Mouse (Mus musculus) midbrain, postnatal 0 days (tissue): ENCODE measurements at regions not wholly inside any gene's neighbourhood (a gene's known extent, or its start where the extent isn't known, plus 50 kb on each side); places are given as distances from the start of the nearest gene placed in this dataset.
"Not testable (repeated sequence)": the region's sequence is repeated elsewhere in the genome, so short reads cannot be mapped to it uniquely, and the experiment has no call there.

ENCODE experiments used
- ATAC-seq: fragments of 200-750 bp; cut with Nextera tagmentation; 2 replicates; pipeline ENCODE4 v1.8.0; 2017; ENCODE audit warnings: moderate number of reproducible peaks, mild to moderate bottlenecking, moderate TSS enrichment, moderate library complexity; ENCODE audit not compliant: low FRiP score
- DNase-seq: peaks from one replicate; pipeline ENCODE4 v3.0.0-alpha.2; 2015; ENCODE audit warnings: low spot score
- H3K27ac ChIP-seq: fragments of 300-500 bp; sonication (generic); 2 replicates; pipeline ENCODE4 v1.5.1; 2014; ENCODE audit warnings: low read depth, mild to moderate bottlenecking, low read length, mixed read lengths
- H3K27me3 ChIP-seq: fragments of 300-500 bp; sonication (generic); 2 replicates; pipeline ENCODE4 v1.6.1; 2014; ENCODE audit warnings: low read length, control low read depth, mixed read lengths; ENCODE audit not compliant: insufficient read depth
- H3K36me3 ChIP-seq: fragments of 300-500 bp; sonication (generic); 2 replicates; pipeline ENCODE4 v1.6.1; 2014; ENCODE audit warnings: low read length, control low read depth, mixed read lengths; ENCODE audit not compliant: insufficient read depth
- H3K4me1 ChIP-seq: fragments of 300-500 bp; sonication (generic); 2 replicates; pipeline ENCODE4 v1.6.1; 2014; ENCODE audit warnings: mild to moderate bottlenecking, control low read depth, antibody characterized with exemption, low read length, mixed read lengths; ENCODE audit not compliant: insufficient read depth
- H3K4me2 ChIP-seq: fragments of 300-500 bp; sonication (generic); 2 replicates; pipeline ENCODE4 v1.6.1; 2014; ENCODE audit warnings: low read depth, mild to moderate bottlenecking, low read length, mixed read lengths; ENCODE audit not compliant: poor library complexity, severe bottlenecking
- H3K4me3 ChIP-seq: fragments of 300-500 bp; sonication (generic); 2 replicates; pipeline ENCODE4 v1.5.1; 2014; ENCODE audit warnings: low read depth, mild to moderate bottlenecking, low read length, moderate library complexity
- H3K9ac ChIP-seq: fragments of 300-500 bp; sonication (generic); replicated peaks from 2 replicates; pipeline ENCODE4 v1.6.1; 2014; ENCODE audit warnings: mild to moderate bottlenecking, low read length, moderate library complexity, mixed read lengths; ENCODE audit not compliant: poor library complexity, severe bottlenecking
- H3K9me3 ChIP-seq: fragments of 300-500 bp; sonication (generic); 2 replicates; pipeline ENCODE4 v1.6.1; 2016; ENCODE audit warnings: low read length, control low read depth
- CTCF ChIP-seq: IDR thresholded peaks from 2 replicates; pipeline ENCODE4 v1.5.1; 2016; ENCODE audit warnings: antibody characterized with exemption, mild to moderate bottlenecking
- WGBS: fragments of 180-500 bp; shearing (Covaris S2); extraction: QIAGEN DNeasy Blood & Tissue Kit; methylation state at CpG from one replicate; pipeline ENCODE4 v1.1.7; 2014; 5-methylcytosine and 5-hydroxymethylcytosine counted together

DNA sequence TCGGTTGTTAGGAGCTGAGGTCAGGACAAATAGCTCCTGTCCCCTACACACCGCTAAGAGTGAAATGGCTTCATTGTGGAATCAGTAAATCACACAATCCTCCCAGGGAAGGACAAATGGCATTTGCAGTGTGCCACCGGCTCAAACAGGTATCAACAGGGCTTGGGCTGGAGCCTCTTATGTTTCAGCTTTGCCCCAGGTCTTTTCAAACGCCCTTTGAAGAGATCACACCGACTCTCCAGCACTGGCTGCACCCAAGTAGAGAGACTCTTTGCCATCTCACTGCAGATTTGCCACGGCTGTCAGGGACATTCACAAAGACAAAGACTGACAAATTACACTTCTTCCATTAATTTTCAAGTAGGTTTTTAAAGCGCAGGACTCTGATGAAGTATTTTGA lies 217.7 kb downstream of the Mat2b start:
- DNase-seq (no peak), ATAC-seq (no peak)
- no peak for TF ChIP-seq CTCF
- H3K9me3 ChIP-seq, result no peaks in the 10 kb centered on the region
- no peak overlapping the region for H3K9ac ChIP-seq
- H3K27ac ChIP-seq, result no peak overlapping the region
- H3K4me3 ChIP-seq, result no peak overlapping the region
- no peaks in the 10 kb centered on the region for H3K27me3 ChIP-seq
- WGBS, result 27% methylated on average over 7 of the region's 7 CpGs
- no peak overlapping the region for H3K4me2 ChIP-seq
- no peaks in the 10 kb centered on the region for H3K36me3 ChIP-seq
- H3K4me1 ChIP-seq, result no peaks in the 10 kb centered on the region

- WGBS, result 11% methylated on average over 6 of the region's 6 CpGs
- 0 out of 2 replicates have a peak, but pooled peaks have one; percentile 60 for ATAC-seq
These were observed 225.8 kb downstream of the Mat2b start for GRCm38 (mm10) chr11:40469080-40469705.

DNA sequence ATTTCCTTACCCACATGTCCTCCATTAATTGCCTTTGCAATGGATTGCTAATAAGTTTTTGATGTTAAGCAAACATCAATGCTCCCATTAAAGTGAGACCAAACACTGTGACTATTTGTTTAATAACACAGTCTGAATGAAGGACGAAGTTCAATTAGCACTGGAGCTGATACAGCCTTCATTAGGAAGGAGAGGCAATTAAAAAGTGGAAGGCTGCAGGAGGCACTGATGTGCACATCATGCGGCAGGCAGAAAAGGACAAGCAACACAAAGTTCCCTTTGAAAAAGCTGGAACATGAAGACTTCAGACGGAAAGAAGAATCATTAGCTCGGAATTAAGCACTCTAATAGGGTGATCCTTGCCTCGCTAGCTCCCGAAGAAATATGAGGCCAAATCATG lies 238.4 kb downstream of the Mat2b start:
- 72% methylated on average over 6 of the region's 6 CpGs for WGBS
- DNase-seq, result peak; percentile 22
- H3K27me3 ChIP-seq, result no peaks in the 10 kb centered on the region
- no peaks in the 10 kb centered on the region for H3K4me1 ChIP-seq
- no peak for TF ChIP-seq CTCF
- H3K4me3 ChIP-seq, result no peak overlapping the region
- ATAC-seq, result no peak
- H3K27ac ChIP-seq, result no peak overlapping the region
- no peak overlapping the region for H3K9ac ChIP-seq
- H3K4me2 ChIP-seq, result no peak overlapping the region
- H3K36me3 ChIP-seq, result no peaks in the 10 kb centered on the region
- no peaks in the 10 kb centered on the region for H3K9me3 ChIP-seq

More at GRCm38 (mm10) chr11:40469080-40469705, 225.8 kb downstream of the Mat2b start:
- H3K27me3 ChIP-seq, result no peaks in the 10 kb centered on the region
- DNase-seq, result peak; percentile 92
- no peak overlapping the region for H3K4me2 ChIP-seq
- H3K27ac ChIP-seq, result no peak overlapping the region
- H3K4me3 ChIP-seq, result no peak overlapping the region
- no peak overlapping the region for H3K9ac ChIP-seq
- no peaks in the 10 kb centered on the region for H3K9me3 ChIP-seq
- H3K4me1 ChIP-seq, result no peaks in the 10 kb centered on the region
- H3K36me3 ChIP-seq, result no peaks in the 10 kb centered on the region
- peak; percentile 93 for TF ChIP-seq CTCF

DNA sequence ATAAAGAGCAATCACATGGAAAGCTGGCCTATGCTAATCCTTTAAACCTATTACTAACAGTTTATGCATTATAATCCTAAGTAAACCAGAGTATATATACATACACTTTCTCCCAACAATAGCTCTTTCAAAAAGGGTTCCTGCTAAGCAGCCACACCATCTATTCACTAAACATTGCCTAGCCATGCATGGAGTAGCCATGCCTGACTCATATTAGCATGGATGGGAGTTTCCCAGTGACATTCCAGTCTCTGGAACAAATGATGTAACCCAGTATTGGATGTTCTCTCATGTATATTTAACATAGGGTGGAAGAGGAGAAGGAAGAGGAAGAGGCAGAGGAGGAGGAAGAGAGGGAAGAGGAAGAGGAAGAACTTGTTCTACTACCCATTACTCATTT lies 240.0 kb downstream of the Mat2b start:
- not testable (repeated sequence) for DNase-seq, H3K27ac ChIP-seq, H3K9ac ChIP-seq

GRCm38 (mm10) chr11:40446846-40447245 lies 248.2 kb downstream of the Mat2b start:
- H3K27me3 ChIP-seq, result no peaks in the 10 kb centered on the region
- H3K27ac ChIP-seq, result no peak overlapping the region
- H3K9me3 ChIP-seq, result no peaks in the 10 kb centered on the region
- no peaks in the 10 kb centered on the region for H3K4me1 ChIP-seq
- no peak overlapping the region for H3K4me3 ChIP-seq
- H3K4me2 ChIP-seq, result no peak overlapping the region
- no peak for ATAC-seq
- TF ChIP-seq CTCF, result no peak
- DNase-seq, result no peak
- 88% methylated on average over 2 of the region's 2 CpGs for WGBS
- H3K36me3 ChIP-seq, result no peaks in the 10 kb centered on the region
- H3K9ac ChIP-seq, result no peak overlapping the region

More for the DNA sequence above, 240.0 kb downstream of the Mat2b start:
- not testable (repeated sequence) for H3K9me3 ChIP-seq, H3K36me3 ChIP-seq, H3K4me1 ChIP-seq, H3K4me3 ChIP-seq, ATAC-seq, H3K4me2 ChIP-seq, H3K27me3 ChIP-seq

DNA sequence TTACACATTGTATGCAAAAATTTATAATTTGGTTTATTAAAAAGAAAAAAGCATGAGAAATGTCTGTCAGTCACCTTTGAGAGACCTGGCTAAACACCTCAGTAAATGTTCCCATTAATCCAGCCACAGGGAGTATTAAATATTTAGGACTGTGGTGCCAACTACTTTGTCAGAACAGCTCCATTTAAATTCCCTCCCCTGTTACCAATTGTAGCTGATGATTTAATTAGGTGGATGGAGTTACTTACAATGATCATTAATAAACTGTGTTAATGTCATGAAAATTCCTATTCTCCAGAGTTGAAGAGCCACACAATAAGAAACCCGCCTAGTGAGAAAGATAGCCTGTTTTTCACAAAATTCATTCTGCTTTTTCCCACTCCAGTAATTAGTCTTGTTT lies 261.0 kb downstream of the Mat2b start:
- Histone ChIP-seq H3K27me3 (no peaks in the 10 kb centered on the region), H3K9ac (no peak overlapping the region), H3K9me3 (no peaks in the 10 kb centered on the region), H3K27ac (no peak overlapping the region), H3K4me2 (no peak overlapping the region), H3K4me1 (no peaks in the 10 kb centered on the region), H3K4me3 (no peak overlapping the region), H3K36me3 (no peaks in the 10 kb centered on the region)
- WGBS, result 63% methylated on average over 1 of the region's 1 CpGs
- DNase-seq (no peak), ATAC-seq (no peak)
- TF ChIP-seq CTCF, result no peak
